Mouse (Mus musculus) bone marrow macrophage, adult 2 months (primary cell): ENCODE results near the gene Tchp.

Experiments used
- CTCF ChIP-seq: IDR thresholded peaks from 2 replicates; pipeline ENCODE4 v1.5.1; 2012; ENCODE audit warnings: low read depth, mild to moderate bottlenecking, low read length, moderate library complexity
- POLR2A ChIP-seq: IDR thresholded peaks from 2 replicates; pipeline ENCODE4 v1.6.1; 2012; ENCODE audit warnings: mild to moderate bottlenecking, low read depth, low read length, borderline replicate concordance

DNA sequence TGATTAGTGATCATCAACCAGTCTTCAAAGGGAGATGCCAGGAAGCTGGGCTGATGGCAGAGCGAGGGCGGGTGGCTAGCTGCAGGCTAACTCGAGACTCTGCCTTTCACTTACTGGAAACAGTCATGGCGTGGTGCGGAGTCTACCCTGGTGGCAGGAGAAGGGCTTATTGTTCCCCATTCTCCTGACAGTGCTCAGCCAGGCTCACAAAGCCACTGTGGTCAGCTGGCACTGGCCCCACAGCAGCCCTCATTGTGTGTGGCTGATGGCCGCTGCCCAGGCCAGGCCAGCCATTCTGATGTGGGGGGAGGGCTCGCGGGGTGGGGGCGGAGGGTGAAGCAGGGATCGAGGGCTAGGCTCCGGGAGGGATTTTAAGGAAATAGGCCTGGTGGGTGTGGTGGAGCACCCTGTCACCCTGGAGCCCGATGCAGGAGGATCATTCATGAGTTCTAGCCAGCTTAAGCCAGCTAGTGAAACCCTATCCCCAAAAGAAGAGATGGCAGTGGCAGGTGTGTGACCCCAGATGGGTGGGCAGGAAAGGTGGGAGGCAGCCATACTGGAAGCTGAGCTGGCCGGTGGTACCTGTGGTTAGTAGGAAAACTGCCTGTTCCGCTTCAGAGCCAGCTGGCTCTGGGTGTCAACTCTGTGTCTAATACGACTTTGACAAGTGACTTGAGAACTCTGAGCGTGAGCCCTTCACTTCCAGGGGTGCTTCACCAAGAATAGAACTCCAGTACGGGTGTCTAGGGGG lies 27.5 kb upstream of the Tchp start:
- TF ChIP-seq POLR2A (no peak), CTCF (no peak)
